Mouse (Mus musculus): Measurements from ENCODE around the gene Nup155. TPM values are rescaled to one million over a fixed set of nuclear protein-coding genes. Genes with fewer than 3 reads are reported as not detected.

Gene Nup155
- polyA plus RNA-seq, 1 experiment from 2014 or later: 9.0 TPM

DNA sequence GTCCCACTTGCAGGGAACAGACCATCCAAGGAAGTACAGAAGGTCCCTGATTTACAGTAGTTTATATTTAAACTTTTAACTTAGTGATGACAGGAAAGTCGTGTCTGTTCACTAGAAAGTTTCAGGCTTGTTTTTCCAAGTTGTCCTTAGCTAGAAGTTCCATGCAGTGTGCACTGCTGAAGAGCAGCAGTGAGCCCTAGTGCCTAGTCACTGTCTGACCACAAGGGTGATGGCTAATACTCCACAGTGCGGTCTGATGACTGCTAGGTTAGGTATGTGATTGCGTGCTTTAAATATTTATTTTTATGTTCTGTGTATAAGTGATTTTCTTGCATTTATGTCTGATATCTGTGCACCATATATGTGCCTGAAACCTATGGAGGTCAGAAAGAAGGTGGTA, 81.4 kb downstream of the Nup155 start:
- H3K27ac ChIP-seq (replicated peaks): no peak overlapping the region
- H3K36me3 ChIP-seq (replicated peaks): no peaks in the 10 kb centered on the region
- ATAC-seq (ENCODE audit: insufficient read depth): no peak
- H3K4me1 ChIP-seq (replicated peaks): no peaks in the 10 kb centered on the region
- no peak overlapping the region for H3K4me3 ChIP-seq (replicated peaks)
- H3K9me3 ChIP-seq (replicated peaks): no peaks in the 10 kb centered on the region
- H3K4me2 ChIP-seq: no peak overlapping the region
- no peaks in the 10 kb centered on the region for H3K27me3 ChIP-seq
- H3K9ac ChIP-seq: no peak overlapping the region
- 69% methylated on average over 3 of the region's 3 CpGs for WGBS (ENCODE audit: insufficient replicate concordance)

DNA sequence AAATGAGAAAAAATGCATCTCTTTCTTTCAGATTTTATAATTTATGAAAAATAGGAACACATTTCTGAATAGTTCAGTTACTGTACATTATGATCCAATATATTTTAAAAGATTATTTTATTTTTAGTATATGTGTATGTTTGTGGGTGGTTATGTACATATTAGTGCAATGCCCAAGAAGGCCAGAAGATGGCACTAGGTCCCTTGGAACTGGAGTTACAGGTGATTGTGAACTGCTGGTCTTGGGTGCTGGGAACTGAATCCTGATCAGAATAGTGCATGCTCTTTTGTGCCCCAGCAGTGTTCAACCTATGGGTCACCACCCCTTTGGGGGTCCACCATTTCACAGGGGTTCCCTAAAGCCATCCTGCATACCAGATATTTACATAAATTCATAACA, 91.2 kb downstream of the Nup155 start:
- Histone ChIP-seq H3K36me3 (replicated peaks) (peaks cover 16% of the 10 kb centered on the region), H3K9ac (no peak overlapping the region), H3K27ac (replicated peaks) (no peak overlapping the region), H3K4me2 (no peak overlapping the region), H3K9me3 (replicated peaks) (no peaks in the 10 kb centered on the region), H3K4me1 (replicated peaks) (no peaks in the 10 kb centered on the region), H3K27me3 (no peaks in the 10 kb centered on the region), H3K4me3 (replicated peaks) (no peak overlapping the region)
- ATAC-seq (ENCODE audit: insufficient read depth): no peak

DNA sequence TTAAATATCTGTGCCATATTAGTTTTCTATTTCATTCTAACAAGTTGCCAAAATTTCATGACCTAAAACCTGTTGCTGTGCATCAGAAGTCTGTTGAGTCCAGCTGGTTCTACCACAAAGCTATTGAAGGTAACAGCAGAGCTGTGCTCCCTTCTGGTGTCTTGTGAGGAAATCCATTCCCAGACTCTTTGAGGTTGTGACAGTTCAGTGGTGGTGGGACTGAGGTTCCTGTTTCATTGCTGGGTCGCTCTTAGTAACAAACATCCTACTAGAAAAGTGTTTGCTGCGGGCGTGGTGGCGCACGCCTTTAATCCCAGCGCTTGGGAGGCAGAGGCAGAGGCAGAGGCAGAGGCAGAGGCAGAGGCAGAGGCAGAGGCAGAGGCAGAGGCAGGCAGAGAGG, 99.3 kb downstream of the Nup155 start:
- no peak overlapping the region for H3K9ac ChIP-seq
- no peak overlapping the region for H3K4me3 ChIP-seq (replicated peaks)
- H3K36me3 ChIP-seq (replicated peaks): peaks cover 7% of the 10 kb centered on the region; the same call in 1 of the 2 replicates
- H3K27me3 ChIP-seq: no peaks in the 10 kb centered on the region
- H3K9me3 ChIP-seq (replicated peaks): no peaks in the 10 kb centered on the region
- no peak overlapping the region for H3K27ac ChIP-seq (replicated peaks)
- ATAC-seq (ENCODE audit: insufficient read depth): no peak
- WGBS (ENCODE audit: insufficient replicate concordance): 78% methylated on average over 6 of the region's 6 CpGs
- H3K4me1 ChIP-seq (replicated peaks): no peaks in the 10 kb centered on the region
- no peak overlapping the region for H3K4me2 ChIP-seq

Other genes with a start within 250 kb of the Nup155 start
- gene Wdr70, start 10.1 kb upstream of the Nup155 start, polyA plus RNA-seq (2015; fragmentation: Nextera tagmentation; extraction: Ambion mirVana): 19.9 and 22.7 TPM in 2 replicates
- 0.64 and 0.67 TPM in 2 replicates for gene Cplane1, start 59.8 kb downstream of the Nup155 start, polyA plus RNA-seq (2015; fragmentation: Nextera tagmentation; extraction: Ambion mirVana)

All from liver, embryonic 15.5 days (tissue).